Mouse (Mus musculus) ES-Bruce4 (cell line): ENCODE data around the gene Cers6. TPM values are rescaled to one million over a fixed set of nuclear protein-coding genes. Genes with fewer than 3 reads are reported as not detected.

ENCODE experiments used
- H3K27ac ChIP-seq: 2 replicates; pipeline ENCODE4 v1.5.1; 2012; ENCODE audit warnings: low read length, inconsistent platforms; ENCODE audit not compliant: insufficient read depth
- H3K27me3 ChIP-seq: 2 replicates; pipeline ENCODE4 v1.6.1; 2012; ENCODE audit warnings: mild to moderate bottlenecking, low read length, inconsistent platforms; ENCODE audit not compliant: control insufficient read depth, poor library complexity, insufficient read depth, severe bottlenecking
- H3K36me3 ChIP-seq: 2 replicates; pipeline ENCODE4 v1.6.1; 2012; ENCODE audit warnings: inconsistent platforms, mild to moderate bottlenecking, low read length, moderate library complexity; ENCODE audit not compliant: control insufficient read depth, poor library complexity, insufficient read depth, severe bottlenecking
- H3K4me1 ChIP-seq: one replicate; pipeline ENCODE4 v1.8.1; 2011; ENCODE audit warnings: low read length; ENCODE audit not compliant: control insufficient read depth, insufficient read depth
- H3K4me3 ChIP-seq: 2 replicates; pipeline ENCODE4 v1.5.1; 2011; ENCODE audit warnings: low read depth, mild to moderate bottlenecking, low read length
- H3K9ac ChIP-seq: 2 replicates; pipeline ENCODE4 v1.6.1; 2012; ENCODE audit warnings: low read depth, mild to moderate bottlenecking, inconsistent platforms; ENCODE audit not compliant: poor library complexity, severe bottlenecking
- H3K9me3 ChIP-seq: replicated peaks from 2 replicates; pipeline ENCODE4 v1.6.1; 2012; ENCODE audit warnings: mild to moderate bottlenecking, low read length, inconsistent platforms; ENCODE audit not compliant: control insufficient read depth, poor library complexity, insufficient read depth, severe bottlenecking
- CTCF ChIP-seq: IDR thresholded peaks from one replicate; pipeline ENCODE4 v1.8.1; 2011; ENCODE audit warnings: low read depth, low read length
- EP300 ChIP-seq: IDR thresholded peaks from 2 replicates; pipeline ENCODE4 v1.6.1; 2011; ENCODE audit warnings: low read depth, low read length; ENCODE audit not compliant: insufficient read depth
- POLR2A ChIP-seq: IDR thresholded peaks from one replicate; pipeline ENCODE4 v1.8.1; 2011; ENCODE audit warnings: low read length; ENCODE audit not compliant: insufficient read depth
- polyA plus RNA-seq: library from polyadenylated mRNA; stranded (reverse); fragments of >200 nt; gene quantifications from 2 replicates; pipeline ENCODE4 v1.2.4, GENCODE M21; 2011; ENCODE audit warnings: low read depth; ENCODE audit not compliant: missing spikeins, insufficient read depth, insufficient read length

Cers6 gene
- polyA plus RNA-seq, 1 experiment = 17.0 TPM

- H3K4me1 ChIP-seq = no peaks in the 10 kb centered on the region
- H3K4me3 ChIP-seq = no peak overlapping the region
- TF ChIP-seq CTCF = no peak
- TF ChIP-seq POLR2A = no peak
- TF ChIP-seq EP300 = no peak
- H3K27ac ChIP-seq = no peak overlapping the region
- no peak overlapping the region for H3K9ac ChIP-seq
- H3K36me3 ChIP-seq = no peaks in the 10 kb centered on the region
- no peaks in the 10 kb centered on the region for H3K9me3 ChIP-seq
- no peaks in the 10 kb centered on the region for H3K27me3 ChIP-seq
These were observed 221.4 kb downstream of the Cers6 start for GRCm38 (mm10) chr2:69082499-69083197.

- Histone ChIP-seq H3K27ac (no peak overlapping the region), H3K9me3 (no peaks in the 10 kb centered on the region), H3K36me3 (no peaks in the 10 kb centered on the region), H3K9ac (no peak overlapping the region), H3K4me3 (no peak overlapping the region), H3K27me3 (no peaks in the 10 kb centered on the region), H3K4me1 (no peaks in the 10 kb centered on the region)
- TF ChIP-seq EP300 = no peak
- no peak for TF ChIP-seq POLR2A
- no peak for TF ChIP-seq CTCF
These were observed 221.9 kb downstream of the Cers6 start for GRCm38 (mm10) chr2:69083198-69083509.

- H3K9me3 ChIP-seq = no peaks in the 10 kb centered on the region
- no peaks in the 10 kb centered on the region for H3K4me1 ChIP-seq
- no peak for TF ChIP-seq EP300
- no peak for TF ChIP-seq CTCF
- TF ChIP-seq POLR2A = no peak
- no peak overlapping the region for H3K27ac ChIP-seq
- H3K9ac ChIP-seq = no peak overlapping the region
- no peak overlapping the region for H3K4me3 ChIP-seq
- H3K36me3 ChIP-seq = no peaks in the 10 kb centered on the region
- no peaks in the 10 kb centered on the region for H3K27me3 ChIP-seq
These were observed 223.2 kb downstream of the Cers6 start for GRCm38 (mm10) chr2:69084416-69084815.

GRCm38 (mm10) chr2:69086505-69087260 lies 225.4 kb downstream of the Cers6 start:
- Histone ChIP-seq H3K36me3 (no peaks in the 10 kb centered on the region), H3K27ac (no peak overlapping the region), H3K9me3 (no peaks in the 10 kb centered on the region), H3K9ac (no peak overlapping the region), H3K4me1 (no peaks in the 10 kb centered on the region), H3K4me3 (no peak overlapping the region), H3K27me3 (no peaks in the 10 kb centered on the region)
- no peak for TF ChIP-seq POLR2A
- TF ChIP-seq CTCF = no peak
- TF ChIP-seq EP300 = no peak

GRCm38 (mm10) chr2:69095836-69096235 lies 234.6 kb downstream of the Cers6 start:
- no peak overlapping the region for H3K4me3 ChIP-seq
- H3K27me3 ChIP-seq = no peaks in the 10 kb centered on the region; the same call in 1 of the 2 replicates
- no peaks in the 10 kb centered on the region for H3K36me3 ChIP-seq
- TF ChIP-seq CTCF (no peak), EP300 (no peak), POLR2A (no peak)
- H3K9ac ChIP-seq = no peak overlapping the region
- no peaks in the 10 kb centered on the region for H3K9me3 ChIP-seq
- H3K27ac ChIP-seq = no peak overlapping the region
- H3K4me1 ChIP-seq = no peaks in the 10 kb centered on the region

GRCm38 (mm10) chr2:69096821-69097220 lies 235.6 kb downstream of the Cers6 start:
- Histone ChIP-seq H3K27ac (no peak overlapping the region), H3K4me1 (no peaks in the 10 kb centered on the region), H3K4me3 (no peak overlapping the region), H3K9me3 (no peaks in the 10 kb centered on the region), H3K36me3 (no peaks in the 10 kb centered on the region), H3K9ac (no peak overlapping the region), H3K27me3 (no peaks in the 10 kb centered on the region; the same call in 1 of the 2 replicates)
- no peak for TF ChIP-seq EP300
- no peak for TF ChIP-seq POLR2A
- no peak for TF ChIP-seq CTCF
